Mouse (Mus musculus) hindbrain, postnatal 0 days (tissue): ENCODE data around the gene Lgals1. TPM values are rescaled to one million over a fixed set of nuclear protein-coding genes. Genes with fewer than 3 reads are reported as not detected.

Source experiments
- ATAC-seq: fragments of 200-750 bp; cut with Nextera tagmentation; 2 replicates; pipeline ENCODE4 v1.8.0; 2017; ENCODE audit warnings: mild to moderate bottlenecking, moderate TSS enrichment, moderate library complexity
- DNase-seq: peaks from one replicate; pipeline ENCODE4 v3.0.0-alpha.2; 2015; ENCODE audit warnings: low spot score
- H3K27ac ChIP-seq: fragments of 300-500 bp; sonication (generic); 2 replicates; pipeline ENCODE4 v1.5.1; 2014; ENCODE audit warnings: mild to moderate bottlenecking
- H3K27me3 ChIP-seq: fragments of 300-500 bp; sonication (generic); 2 replicates; pipeline ENCODE4 v1.6.1; 2014; ENCODE audit warnings: low read length, mixed read lengths; ENCODE audit not compliant: insufficient read depth
- H3K36me3 ChIP-seq: fragments of 300-500 bp; sonication (generic); 2 replicates; pipeline ENCODE4 v1.6.1; 2014; ENCODE audit warnings: low read length, mixed read lengths; ENCODE audit not compliant: insufficient read depth
- H3K4me1 ChIP-seq: fragments of 300-500 bp; sonication (generic); 2 replicates; pipeline ENCODE4 v1.6.1; 2014; ENCODE audit warnings: antibody characterized with exemption, low read length, mixed read lengths; ENCODE audit not compliant: insufficient read depth
- H3K4me2 ChIP-seq: fragments of 300-500 bp; sonication (generic); 2 replicates; pipeline ENCODE4 v1.6.1; 2014; ENCODE audit warnings: low read depth, mild to moderate bottlenecking, low read length, moderate library complexity, mixed read lengths
- H3K4me3 ChIP-seq: fragments of 300-500 bp; sonication (generic); 2 replicates; pipeline ENCODE4 v1.5.1; 2014; ENCODE audit warnings: low read length
- H3K9ac ChIP-seq: fragments of 300-500 bp; sonication (generic); replicated peaks from 2 replicates; pipeline ENCODE4 v1.6.1; 2014; ENCODE audit warnings: mild to moderate bottlenecking, low read length, moderate library complexity, mixed read lengths
- H3K9me3 ChIP-seq: fragments of 300-500 bp; sonication (generic); 2 replicates; pipeline ENCODE4 v1.6.1; 2016; ENCODE audit warnings: low read length, mixed read lengths
- CTCF ChIP-seq: IDR thresholded peaks from 2 replicates; pipeline ENCODE4 v1.5.1; 2016; ENCODE audit warnings: antibody characterized with exemption, control low read depth, low read depth
- WGBS: fragments of 180-500 bp; shearing (Covaris S2); extraction: QIAGEN DNeasy Blood & Tissue Kit; methylation state at CpG from one replicate; pipeline ENCODE4 v1.1.7; 2014; 5-methylcytosine and 5-hydroxymethylcytosine counted together
- polyA plus RNA-seq: library from polyadenylated mRNA; unstranded; fragments of >200 nt; fragmentation: Nextera tagmentation; extraction: Ambion mirVana; gene quantifications from 2 replicates; pipeline ENCODE4 v1.2.1, GENCODE M21; 2015
- total RNA-seq: library from RNA; depleted of rRNA; stranded (reverse); fragments of >200 nt; gene quantifications from 2 replicates; pipeline ENCODE4 v1.2.3, GENCODE M21; 2014

Gene Lgals1
- total and polyA plus RNA-seq, 2 experiments from 2014 or later: 67.6 to 144 TPM

DNA sequence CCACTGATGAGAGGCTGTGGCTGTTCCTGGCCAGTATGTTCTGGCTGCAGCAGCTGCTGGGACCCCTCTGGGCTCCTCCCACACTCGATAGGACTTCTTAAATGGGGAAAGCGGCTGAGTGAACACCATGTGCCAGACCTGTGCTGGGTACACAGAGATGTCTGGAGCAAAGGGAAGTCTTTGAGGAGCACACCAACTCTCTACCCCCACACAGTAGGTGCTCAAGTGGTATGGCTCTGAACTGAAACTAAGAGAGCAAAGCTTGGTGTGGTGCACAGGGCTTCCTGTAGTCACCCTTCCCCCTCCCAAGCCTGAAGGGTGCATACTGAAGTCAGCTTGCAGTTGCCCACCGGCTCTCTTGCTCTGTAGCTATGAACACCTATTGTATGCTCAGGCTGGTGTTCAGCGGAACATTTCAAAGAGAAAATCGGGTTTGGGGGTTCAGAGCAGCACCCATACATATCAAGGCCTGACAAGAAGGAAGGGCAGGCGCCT, 28.0 kb upstream of the Lgals1 start:
- H3K4me3 ChIP-seq: no peak overlapping the region
- H3K9me3 ChIP-seq: no peaks in the 10 kb centered on the region
- no peak for TF ChIP-seq CTCF
- 0 out of 2 replicates have a peak, but pooled peaks cover 3% of the 10 kb centered on the region for H3K27me3 ChIP-seq
- no peak overlapping the region for H3K9ac ChIP-seq
- DNase-seq (no peak), ATAC-seq (no peak)
- H3K4me2 ChIP-seq: no peak overlapping the region
- H3K4me1 ChIP-seq: peaks cover 10% of the 10 kb centered on the region; the same call in 1 of the 2 replicates
- H3K36me3 ChIP-seq: no peaks in the 10 kb centered on the region
- no peak overlapping the region for H3K27ac ChIP-seq
- WGBS: 49% methylated on average over 6 of the region's 6 CpGs

DNA sequence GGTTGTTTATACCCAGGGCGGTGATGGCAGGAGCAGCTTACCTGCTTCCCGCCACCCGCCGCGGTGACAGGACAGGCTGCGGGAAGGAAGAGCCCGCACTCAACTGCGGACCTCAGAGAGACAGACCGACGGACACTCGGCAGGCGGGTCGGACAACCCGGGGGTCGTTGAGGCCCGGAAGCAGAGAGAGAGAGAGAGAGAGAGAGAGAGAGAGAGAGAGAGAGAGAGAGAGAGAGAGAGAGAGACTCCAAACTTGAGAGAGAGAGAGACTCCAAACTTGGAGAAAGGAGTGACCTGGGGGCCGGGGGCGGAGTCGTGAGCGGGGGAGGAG, 27.2 kb upstream of the Lgals1 start, which contains the start of gene Gm49510:
Gene Gm49510 (plus strand): TSS at position 259 of the 331 bp plus-strand sequence.
- WGBS: 3% methylated on average over 20 of the region's 20 CpGs
- 0 out of 2 replicates have a peak, but pooled peaks cover 3% of the 10 kb centered on the region for H3K27me3 ChIP-seq
- H3K4me1 ChIP-seq: peaks cover 10% of the 10 kb centered on the region; the same call in 1 of the 2 replicates
- no peaks in the 10 kb centered on the region for H3K36me3 ChIP-seq
- ATAC-seq: no peak
- DNase-seq: no peak
- H3K9me3 ChIP-seq: no peaks in the 10 kb centered on the region
- no peak for TF ChIP-seq CTCF
- H3K4me3 ChIP-seq: peak within 1 kb of the TSS; percentile 39
- peak within 1 kb of the TSS; percentile 67 for H3K4me2 ChIP-seq
- peak within 1 kb of the TSS; percentile 20; the same call in 1 of the 2 replicates for H3K27ac ChIP-seq
- peak within 1 kb of the TSS; percentile 37 for H3K9ac ChIP-seq

DNA sequence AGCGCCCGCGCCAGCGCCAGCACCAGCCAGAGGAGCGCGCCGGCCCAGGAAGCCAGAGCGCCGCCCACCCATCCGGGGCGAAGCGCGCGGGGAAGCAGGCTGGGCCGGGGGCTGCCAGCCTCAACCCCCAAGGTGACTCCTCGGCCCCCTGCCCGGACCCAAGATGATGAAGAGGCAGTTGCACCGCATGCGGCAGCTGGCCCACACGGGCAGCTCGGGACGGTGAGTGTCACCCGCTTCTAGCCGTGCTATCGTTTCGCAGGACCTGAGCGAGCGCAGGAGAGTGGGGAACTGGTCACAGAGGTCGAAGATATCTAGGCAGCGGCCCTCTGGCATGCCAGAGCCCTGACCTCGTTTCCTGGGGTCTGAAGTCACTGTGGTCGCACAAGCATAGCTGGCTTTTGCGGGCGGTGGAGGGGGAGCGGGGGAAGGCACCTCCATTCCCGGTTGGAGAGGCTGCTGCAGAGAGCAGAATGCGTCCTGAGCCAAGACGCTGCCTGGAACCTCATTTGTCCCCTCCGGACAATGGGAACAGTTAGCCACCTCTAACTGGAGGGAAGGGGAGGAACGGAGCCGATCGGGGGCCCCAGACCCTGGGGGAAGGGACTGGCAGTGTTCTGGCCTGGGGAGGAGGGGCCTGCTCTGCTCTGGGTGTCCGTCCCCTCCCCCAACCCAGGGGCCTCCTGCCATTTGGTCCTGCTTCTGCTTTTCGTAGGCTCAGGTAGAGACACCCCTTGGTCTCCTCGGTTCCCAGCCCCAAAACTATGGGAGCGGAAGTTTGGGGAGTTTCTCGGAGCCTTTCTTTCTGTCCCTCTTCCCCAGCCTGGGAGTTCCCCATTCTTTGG, 26.6 kb upstream of the Lgals1 start, which contains the start of gene Sh3bp1:
Gene Sh3bp1 (plus strand): TSS at position 29 of the 845 bp plus-strand sequence.
- H3K9me3 ChIP-seq: no peaks in the 10 kb centered on the region
- peak within 1 kb of the TSS; percentile 39 for H3K4me3 ChIP-seq
- peak within 1 kb of the TSS; percentile 67 for H3K4me2 ChIP-seq
- WGBS: 2% methylated on average over 44 of the region's 47 CpGs
- H3K4me1 ChIP-seq: peaks cover 10% of the 10 kb centered on the region; the same call in 1 of the 2 replicates
- 0 out of 2 replicates have a peak, but pooled peaks cover 3% of the 10 kb centered on the region for H3K27me3 ChIP-seq
- peak within 1 kb of the TSS; percentile 37 for H3K9ac ChIP-seq
- H3K27ac ChIP-seq: peak within 1 kb of the TSS; percentile 20; the same call in 1 of the 2 replicates
- DNase-seq: peak; percentile 57
- ATAC-seq: no peak
- no peak for TF ChIP-seq CTCF
- no peaks in the 10 kb centered on the region for H3K36me3 ChIP-seq

DNA sequence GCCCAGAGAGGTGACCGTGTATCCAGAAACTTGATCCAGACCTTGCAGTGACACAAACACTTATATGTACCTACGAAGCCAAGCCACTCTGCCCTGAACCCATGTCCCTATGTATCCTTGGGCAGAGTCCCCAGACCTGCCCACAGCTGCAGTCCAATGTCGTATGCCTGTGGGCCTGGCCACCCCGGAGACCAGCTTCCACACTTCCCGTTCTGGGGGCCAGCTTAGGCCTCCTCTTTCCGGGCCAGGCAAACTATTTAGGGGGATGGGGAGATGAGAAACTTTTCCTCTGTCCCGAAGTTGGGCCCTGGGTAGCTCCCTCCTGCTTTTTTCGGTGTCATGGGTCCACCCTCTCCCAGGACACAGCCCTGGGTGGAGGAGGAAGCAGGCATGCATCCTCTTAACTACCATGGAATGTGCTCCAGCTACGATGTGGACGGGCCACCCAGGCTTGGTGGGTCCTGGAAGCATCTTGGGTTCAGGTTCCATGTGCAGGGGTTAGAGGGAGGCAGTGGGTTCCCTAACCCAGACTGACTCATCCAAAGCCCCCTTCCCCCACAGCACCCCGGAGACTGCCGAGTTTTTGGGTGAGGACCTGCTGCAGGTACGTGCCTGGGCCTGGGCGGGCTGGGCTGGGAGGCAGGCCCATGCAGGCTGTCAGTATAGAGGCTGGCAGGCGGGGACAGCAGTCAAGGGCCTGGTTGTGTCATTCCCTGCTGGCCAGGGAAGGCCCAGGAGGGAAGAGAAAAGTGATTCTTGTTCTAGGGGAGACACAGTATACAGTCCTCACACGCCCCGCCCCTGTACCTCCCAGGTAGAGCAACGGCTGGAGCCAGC, 25.7 kb upstream of the Lgals1 start:
- H3K4me2 ChIP-seq: peak overlapping the region; percentile 67
- DNase-seq (no peak), ATAC-seq (no peak)
- no peak overlapping the region for H3K27ac ChIP-seq
- TF ChIP-seq CTCF: no peak
- peaks cover 10% of the 10 kb centered on the region; the same call in 1 of the 2 replicates for H3K4me1 ChIP-seq
- H3K9ac ChIP-seq: peak overlapping the region; percentile 37; the same call in 1 of the 2 replicates
- H3K27me3 ChIP-seq: 0 out of 2 replicates have a peak, but pooled peaks cover 3% of the 10 kb centered on the region
- no peaks in the 10 kb centered on the region for H3K9me3 ChIP-seq
- H3K36me3 ChIP-seq: no peaks in the 10 kb centered on the region
- WGBS: 35% methylated on average over 18 of the region's 18 CpGs
- peak overlapping the region; percentile 39 for H3K4me3 ChIP-seq

DNA sequence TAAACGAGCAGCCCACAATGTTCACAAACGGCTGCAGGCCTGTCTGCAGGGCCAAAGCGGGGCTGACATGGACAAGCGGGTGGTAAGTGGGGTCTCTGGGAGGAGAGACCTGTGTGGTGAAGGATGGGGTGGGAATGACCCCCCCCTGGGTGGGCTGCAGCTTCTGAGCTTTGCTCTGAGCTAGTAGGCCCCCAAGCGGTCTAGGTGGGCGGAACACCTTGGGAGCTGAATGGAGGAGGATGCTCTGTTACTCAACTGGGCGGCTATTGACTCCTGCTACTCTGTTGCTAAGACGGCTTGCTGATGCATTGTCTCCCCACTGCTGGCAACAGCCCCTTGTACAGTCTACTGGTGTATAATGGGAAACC, 25.1 kb upstream of the Lgals1 start:
- ATAC-seq (no peak), DNase-seq (no peak)
- H3K4me2 ChIP-seq: no peak overlapping the region
- TF ChIP-seq CTCF: peak; percentile 33; the same call in 1 of the 2 replicates
- H3K9ac ChIP-seq: no peak overlapping the region
- no peaks in the 10 kb centered on the region for H3K36me3 ChIP-seq
- no peak overlapping the region for H3K4me3 ChIP-seq
- no peak overlapping the region for H3K27ac ChIP-seq
- no peaks in the 10 kb centered on the region for H3K9me3 ChIP-seq
- peaks cover 10% of the 10 kb centered on the region; the same call in 1 of the 2 replicates for H3K4me1 ChIP-seq
- 0 out of 2 replicates have a peak, but pooled peaks cover 3% of the 10 kb centered on the region for H3K27me3 ChIP-seq
- WGBS: 46% methylated on average over 8 of the region's 8 CpGs

DNA sequence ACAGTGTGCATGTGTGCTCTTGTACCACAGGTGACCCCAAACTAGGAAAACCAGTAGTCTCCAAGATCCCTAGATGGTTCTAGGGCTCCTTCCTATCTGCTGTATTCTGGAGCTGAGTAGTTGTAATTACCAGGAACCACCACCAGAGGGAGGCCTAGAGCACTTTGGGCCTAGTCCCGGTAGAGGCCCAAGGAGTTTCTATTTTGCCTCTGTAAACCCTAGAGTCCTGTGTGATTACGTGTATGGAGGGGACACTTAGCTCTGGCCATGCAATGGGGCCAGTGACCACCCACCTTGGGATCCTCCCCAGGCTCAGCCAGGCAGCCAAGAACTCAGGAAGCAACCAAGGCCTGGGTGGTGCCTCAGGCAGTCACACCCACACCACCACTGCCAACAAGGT, 23.3 kb upstream of the Lgals1 start:
- peaks cover 10% of the 10 kb centered on the region; the same call in 1 of the 2 replicates for H3K4me1 ChIP-seq
- DNase-seq (peak; percentile 87), ATAC-seq (peak; percentile 47; the same call in 1 of the 2 replicates)
- H3K9me3 ChIP-seq: no peaks in the 10 kb centered on the region
- no peaks in the 10 kb centered on the region; the same call in 1 of the 2 replicates for H3K36me3 ChIP-seq
- H3K9ac ChIP-seq: no peak overlapping the region
- H3K27me3 ChIP-seq: 0 out of 2 replicates have a peak, but pooled peaks cover 3% of the 10 kb centered on the region
- H3K4me3 ChIP-seq: no peak overlapping the region
- TF ChIP-seq CTCF: peak; percentile 93
- no peak overlapping the region for H3K4me2 ChIP-seq
- WGBS: 5% methylated on average over 2 of the region's 2 CpGs
- no peak overlapping the region for H3K27ac ChIP-seq
